Mouse (Mus musculus) liver, embryonic 14.5 days (tissue): ENCODE results near the gene Proser3. TPM values are rescaled to one million over a fixed set of nuclear protein-coding genes. Genes with fewer than 3 reads are reported as not detected.

Experiments used
- ATAC-seq: fragments of 200-750 bp; cut with Nextera tagmentation; 2 replicates; pipeline ENCODE4 v1.8.0; 2017; ENCODE audit warnings: moderate number of reproducible peaks, mild to moderate bottlenecking, moderate library complexity; ENCODE audit not compliant: insufficient read depth
- DNase-seq, 3 experiments: peaks; one replicate each; pipeline ENCODE4 v3.0.0-alpha.2; 2012 to 2013; ENCODE audit warnings: low read depth in 3 of 3, low spot score in 3 of 3
- H3K27ac ChIP-seq: fragments of 300-500 bp; sonication (generic); 2 replicates; pipeline ENCODE4 v1.5.1; 2014; ENCODE audit warnings: moderate library complexity, mild to moderate bottlenecking, control low read depth, inconsistent platforms
- H3K27me3 ChIP-seq: fragments of 300-500 bp; sonication (generic); 2 replicates; pipeline ENCODE4 v1.6.1; 2014; ENCODE audit warnings: mild to moderate bottlenecking, low read length, moderate library complexity; ENCODE audit not compliant: control insufficient read depth, insufficient read depth
- H3K36me3 ChIP-seq: fragments of 300-500 bp; sonication (generic); replicated peaks from 2 replicates; pipeline ENCODE4 v1.6.1; 2014; ENCODE audit warnings: low read depth; ENCODE audit not compliant: control insufficient read depth, insufficient read depth
- H3K4me1 ChIP-seq, 2 experiments: fragments of 200-500 bp in 1 of 2; fragments of 300-500 bp in 1 of 2; sonication (generic) in 1 of 2; replicated peaks; 2 replicates each; pipeline ENCODE4 v1.6.1; 2012 to 2014; ENCODE audit warnings: antibody characterized with exemption in 1 of 2, inconsistent platforms in 1 of 2, low read length in 1 of 2; ENCODE audit not compliant: control insufficient read depth in 2 of 2, insufficient read depth in 2 of 2
- H3K4me2 ChIP-seq: fragments of 300-500 bp; sonication (generic); 2 replicates; pipeline ENCODE4 v1.6.1; 2014; ENCODE audit warnings: low read depth, mild to moderate bottlenecking, control low read depth, moderate library complexity
- H3K4me3 ChIP-seq, 2 experiments: fragments of 200-500 bp in 1 of 2; fragments of 300-500 bp in 1 of 2; sonication (generic) in 1 of 2; 2 replicates each; pipeline ENCODE4 v1.5.1; 2012 to 2014; ENCODE audit warnings: low read depth in 2 of 2, low read length in 2 of 2, mild to moderate bottlenecking in 2 of 2, control low read depth in 1 of 2, inconsistent platforms in 1 of 2, moderate library complexity in 1 of 2; ENCODE audit not compliant: insufficient read depth in 1 of 2
- H3K9ac ChIP-seq: fragments of 300-500 bp; sonication (generic); replicated peaks from 2 replicates; pipeline ENCODE4 v1.6.1; 2014; ENCODE audit warnings: mild to moderate bottlenecking, control low read depth, moderate library complexity
- H3K9me3 ChIP-seq: fragments of 300-500 bp; sonication (generic); 2 replicates; pipeline ENCODE4 v1.6.1; 2016; ENCODE audit warnings: low read length, mixed read lengths; ENCODE audit not compliant: control insufficient read depth
- CTCF ChIP-seq: IDR thresholded peaks from 2 replicates; pipeline ENCODE4 v1.5.1; 2016; ENCODE audit warnings: antibody characterized with exemption, low read depth, control low read depth
- EP300 ChIP-seq: IDR thresholded peaks from 2 replicates; pipeline ENCODE4 v1.6.1; 2016; ENCODE audit warnings: antibody characterized with exemption, low read depth
- WGBS: fragments of 180-500 bp; shearing (Covaris S2); extraction: QIAGEN DNeasy Blood & Tissue Kit; methylation state at CpG from one replicate; pipeline ENCODE4 v1.1.7; 2014; ENCODE audit not compliant: insufficient replicate concordance; 5-methylcytosine and 5-hydroxymethylcytosine counted together
- polyA plus RNA-seq, 2 experiments: library from polyadenylated mRNA; depleted of rRNA in 1 of 2; stranded (reverse) in 1 of 2; unstranded in 1 of 2; fragments of >200 nt; fragmentation: Nextera tagmentation in 1 of 2; extraction: Ambion mirVana in 1 of 2; gene quantifications; 2 replicates each; pipeline versions ENCODE4 v1.2.1 to v1.2.3; 2012 to 2014

Gene Proser3
- polyA plus RNA-seq, 2 experiments, result 1.3 to 6.5 TPM

DNA sequence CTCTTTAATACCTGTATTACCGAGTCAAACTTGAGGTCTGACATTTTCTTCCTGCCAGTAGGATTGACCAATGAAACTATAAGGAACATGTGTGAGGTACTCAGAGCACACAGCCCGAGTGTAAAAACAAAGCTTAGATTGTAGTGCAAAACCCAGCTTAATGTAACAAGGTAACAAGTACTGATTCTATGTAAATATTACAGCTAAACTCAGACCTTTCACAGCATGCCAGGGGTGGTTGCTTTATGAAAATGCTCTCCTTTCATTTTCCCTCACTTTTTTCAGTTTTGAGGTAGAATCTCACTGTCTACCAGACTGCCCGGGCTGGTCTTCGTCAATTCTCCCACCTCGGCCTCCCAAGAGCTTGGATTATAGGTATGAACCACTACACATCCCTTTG lies 44.0 kb upstream of the Proser3 start:
- Histone ChIP-seq H3K36me3 (no peaks in the 10 kb centered on the region), H3K4me3 (no peak overlapping the region), H3K4me1 (peaks cover 6 to 16% of the 10 kb centered on the region in 2 experiments; a peak in 3 of 4 replicates), H3K4me2 (no peak overlapping the region), H3K9ac (no peak overlapping the region), H3K27me3 (no peaks in the 10 kb centered on the region), H3K27ac (no peak overlapping the region), H3K9me3 (no peaks in the 10 kb centered on the region)
- 63% methylated on average over 5 of the region's 5 CpGs for WGBS
- no peak for TF ChIP-seq EP300
- TF ChIP-seq CTCF, result no peak
- DNase-seq (no peak), ATAC-seq (no peak)

DNA sequence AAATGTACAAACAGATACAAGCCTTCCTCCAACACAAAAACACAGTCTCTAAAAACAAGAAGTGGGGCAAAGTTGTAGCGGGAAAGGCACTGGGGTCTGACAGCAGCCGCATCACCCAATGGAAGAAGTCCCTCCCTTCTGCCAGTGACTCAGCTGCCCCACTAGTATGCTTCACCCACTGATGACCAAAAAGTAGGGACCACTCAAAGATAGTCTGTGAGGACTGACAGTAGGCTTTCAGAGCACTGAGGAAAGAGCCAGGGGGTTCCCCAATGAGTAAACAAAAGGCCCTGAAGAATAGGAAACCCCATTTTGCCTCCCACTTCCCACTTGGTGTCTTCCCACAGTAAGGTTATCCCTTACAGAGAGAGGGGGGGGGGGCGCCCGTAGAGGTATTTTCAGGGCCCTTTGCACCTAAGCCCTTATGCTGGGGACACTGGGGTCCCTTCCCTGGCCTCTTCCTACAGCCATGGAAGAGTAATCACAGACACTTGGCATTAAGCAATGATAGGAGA lies 42.5 kb upstream of the Proser3 start:
- H3K27ac ChIP-seq, result no peak overlapping the region
- 44% methylated on average over 4 of the region's 4 CpGs for WGBS
- peaks cover 10 to 19% of the 10 kb centered on the region in 2 experiments; a peak in 3 of 4 replicates for H3K4me1 ChIP-seq
- H3K4me2 ChIP-seq, result no peak overlapping the region
- H3K4me3 ChIP-seq, result no peak overlapping the region
- ATAC-seq, result no peak
- H3K27me3 ChIP-seq, result no peaks in the 10 kb centered on the region
- TF ChIP-seq CTCF, result no peak
- TF ChIP-seq EP300, result no peak
- H3K36me3 ChIP-seq, result no peaks in the 10 kb centered on the region
- no peaks in the 10 kb centered on the region for H3K9me3 ChIP-seq
- DNase-seq, result no peak
- H3K9ac ChIP-seq, result no peak overlapping the region

DNA sequence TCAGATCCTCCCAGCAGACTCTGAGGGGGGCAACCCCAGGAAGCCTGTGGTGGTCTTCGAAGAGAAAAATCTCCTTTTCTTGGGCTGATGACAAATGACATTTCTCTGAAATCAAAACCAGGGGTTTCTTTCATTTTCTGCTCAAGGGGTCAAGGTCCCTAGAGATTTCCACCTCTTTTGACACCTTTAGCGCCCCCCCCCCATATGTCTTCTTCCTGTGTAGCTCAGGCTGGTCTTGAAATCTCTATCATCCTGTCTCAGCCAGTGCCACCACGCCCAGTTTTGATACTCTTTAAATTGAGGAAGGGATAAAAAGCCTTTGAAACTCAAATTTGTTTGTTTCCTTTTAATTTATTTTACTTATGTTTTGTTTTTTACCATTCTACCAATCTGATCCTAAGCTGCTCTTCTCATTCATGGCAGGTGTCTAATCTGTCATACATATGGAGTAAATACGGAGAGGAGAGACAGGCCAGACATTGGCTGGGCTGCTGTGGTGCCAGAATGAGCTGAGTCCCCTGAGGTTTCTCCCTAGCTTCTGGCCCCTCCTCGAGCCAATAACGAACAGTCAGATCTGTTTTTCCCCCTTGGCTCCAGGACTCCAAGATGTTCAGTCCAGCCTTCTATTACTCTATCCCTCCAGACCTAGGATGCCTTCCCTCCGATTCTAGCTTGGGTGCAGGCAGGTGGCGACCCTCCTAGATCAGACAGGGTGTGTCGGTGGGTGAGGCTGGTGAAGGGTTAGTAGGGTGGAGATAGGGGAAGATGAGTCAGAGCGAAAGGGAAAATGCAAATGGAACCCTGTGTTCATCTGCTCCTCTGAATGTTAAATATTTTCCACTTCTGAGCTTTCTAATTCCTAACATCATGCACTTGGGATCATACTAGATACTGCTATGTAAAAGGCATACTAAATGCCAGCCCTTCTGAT lies 41.7 kb upstream of the Proser3 start:
- no peak for TF ChIP-seq EP300
- no peak for TF ChIP-seq CTCF
- ATAC-seq (no peak), DNase-seq (no peak)
- no peaks in the 10 kb centered on the region for H3K9me3 ChIP-seq
- no peak overlapping the region; the same call in 1 of the 2 replicates for H3K9ac ChIP-seq
- no peak overlapping the region for H3K4me2 ChIP-seq
- H3K27ac ChIP-seq, result no peak overlapping the region
- H3K4me3 ChIP-seq, result no peak overlapping the region
- WGBS, result 48% methylated on average over 10 of the region's 10 CpGs
- peaks cover 10 to 19% of the 10 kb centered on the region in 2 experiments; a peak in 3 of 4 replicates for H3K4me1 ChIP-seq
- no peaks in the 10 kb centered on the region for H3K27me3 ChIP-seq
- no peaks in the 10 kb centered on the region for H3K36me3 ChIP-seq

DNA sequence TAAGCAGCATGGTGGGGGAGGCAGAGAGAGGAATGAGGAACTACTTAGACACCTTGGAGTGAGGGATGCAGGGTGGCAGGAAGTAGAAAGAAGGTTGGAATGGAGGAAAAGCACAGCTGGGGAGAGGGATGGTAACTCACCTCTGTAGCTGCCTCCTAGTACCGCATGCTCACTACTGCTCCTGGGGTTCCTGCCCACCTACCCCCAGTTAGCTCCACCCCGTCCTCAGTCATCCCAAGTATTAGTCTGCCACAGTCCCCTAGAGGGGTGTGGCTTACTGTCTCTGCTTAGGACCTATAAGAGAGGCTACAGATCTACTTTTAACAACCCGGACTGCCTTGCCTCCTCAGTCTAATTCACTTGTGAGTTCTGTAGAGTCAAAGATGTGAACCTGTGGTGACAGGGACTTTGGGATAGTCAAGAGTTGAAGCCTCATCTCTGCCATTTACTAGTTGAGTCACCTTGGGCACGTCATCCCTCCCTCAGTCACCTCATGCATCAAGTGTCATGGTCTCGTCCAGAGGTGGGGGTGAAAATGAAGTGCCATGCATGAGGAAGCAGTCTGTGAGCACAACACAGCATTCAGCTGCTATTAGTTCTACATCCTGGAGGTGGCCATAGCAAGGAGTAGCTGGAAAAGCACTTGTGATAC lies 40.8 kb upstream of the Proser3 start:
- H3K4me3 ChIP-seq, result no peak overlapping the region
- H3K4me2 ChIP-seq, result no peak overlapping the region
- 40% methylated on average over 5 of the region's 5 CpGs for WGBS
- H3K9me3 ChIP-seq, result no peaks in the 10 kb centered on the region
- ATAC-seq (no peak), DNase-seq (no peak)
- no peaks in the 10 kb centered on the region for H3K36me3 ChIP-seq
- H3K9ac ChIP-seq, result no peak overlapping the region
- H3K27ac ChIP-seq, result no peak overlapping the region
- H3K4me1 ChIP-seq, result peaks cover 10 to 19% of the 10 kb centered on the region in 2 experiments; a peak in 3 of 4 replicates
- H3K27me3 ChIP-seq, result no peaks in the 10 kb centered on the region
- TF ChIP-seq EP300, result no peak
- TF ChIP-seq CTCF, result no peak

DNA sequence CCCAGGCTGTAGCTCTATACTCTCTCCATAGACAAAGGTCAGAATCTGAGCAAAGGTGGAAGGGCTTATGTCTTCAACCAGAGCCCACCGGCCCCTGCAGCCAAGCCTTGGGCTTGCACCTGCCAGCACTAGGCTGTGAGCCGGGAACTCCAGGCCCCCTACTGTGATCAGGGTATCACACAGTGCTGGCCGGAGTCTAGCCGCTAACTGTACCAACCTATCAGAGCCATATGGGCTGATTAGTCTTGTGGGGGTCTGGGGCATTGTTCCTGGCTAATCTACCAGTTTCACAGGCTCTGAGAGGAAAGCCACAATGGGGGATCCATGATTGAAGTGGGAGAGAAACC lies 39.5 kb upstream of the Proser3 start:
- H3K36me3 ChIP-seq, result peaks cover 1% of the 10 kb centered on the region
- 56% methylated on average over 4 of the region's 4 CpGs for WGBS
- peaks cover 10 to 25% of the 10 kb centered on the region in 2 experiments for H3K4me1 ChIP-seq
- TF ChIP-seq CTCF, result no peak
- TF ChIP-seq EP300, result no peak
- no peaks in the 10 kb centered on the region for H3K9me3 ChIP-seq
- H3K4me2 ChIP-seq, result no peak overlapping the region
- H3K27ac ChIP-seq, result no peak overlapping the region
- H3K4me3 ChIP-seq, result no peak overlapping the region
- DNase-seq (no peak), ATAC-seq (no peak)
- no peak overlapping the region for H3K9ac ChIP-seq
- H3K27me3 ChIP-seq, result no peaks in the 10 kb centered on the region
